Mouse (Mus musculus) thymus, postnatal 14 days (tissue): ENCODE data around the gene Styk1.

Experiments
- DNase-seq: peaks from one replicate; pipeline ENCODE4 v3.0.0; 2021

Styk1 gene

GRCm38 (mm10) chr6:131367101-131367500 lies 13.7 kb upstream of the Styk1 start:
- DNase-seq, result no peak

- no peak for DNase-seq
Measured at GRCm38 (mm10) chr6:131364353-131364752, 11.0 kb upstream of the Styk1 start.

- DNase-seq, result no peak
Measured at GRCm38 (mm10) chr6:131362987-131363765, 9.8 kb upstream of the Styk1 start.

GRCm38 (mm10) chr6:131360693-131361092 lies 7.3 kb upstream of the Styk1 start:
- DNase-seq, result no peak

GRCm38 (mm10) chr6:131359543-131359942 lies 6.1 kb upstream of the Styk1 start:
- no peak for DNase-seq

GRCm38 (mm10) chr6:131354913-131355312 lies 1.5 kb upstream of the Styk1 start:
- no peak for DNase-seq

GRCm38 (mm10) chr6:131347026-131347425 lies 6.4 kb downstream of the Styk1 start:
- no peak for DNase-seq

GRCm38 (mm10) chr6:131344346-131344745 lies 9.1 kb downstream of the Styk1 start:
- no peak for DNase-seq

GRCm38 (mm10) chr6:131340082-131340481 lies 13.3 kb downstream of the Styk1 start:
- no peak for DNase-seq

- no peak for DNase-seq
Measured at GRCm38 (mm10) chr6:131339309-131339708, 14.1 kb downstream of the Styk1 start.

- DNase-seq, result no peak
Measured at GRCm38 (mm10) chr6:131338787-131339186, 14.6 kb downstream of the Styk1 start.

- DNase-seq, result no peak
Measured at GRCm38 (mm10) chr6:131327076-131327475, 26.3 kb downstream of the Styk1 start.

- no peak for DNase-seq
Measured at GRCm38 (mm10) chr6:131321854-131322639, 31.4 kb downstream of the Styk1 start.

GRCm38 (mm10) chr6:131316155-131317101 lies 37.0 kb downstream of the Styk1 start:
- DNase-seq, result no peak

GRCm38 (mm10) chr6:131308031-131308430 lies 45.4 kb downstream of the Styk1 start:
- DNase-seq, result no peak

GRCm38 (mm10) chr6:131304776-131305175 lies 48.6 kb downstream of the Styk1 start:
- DNase-seq, result no peak

GRCm38 (mm10) chr6:131298531-131298930 lies 54.9 kb downstream of the Styk1 start:
- DNase-seq, result no peak

- no peak for DNase-seq
Measured at GRCm38 (mm10) chr6:131294435-131295112, 58.8 kb downstream of the Styk1 start.

GRCm38 (mm10) chr6:131293916-131294315 lies 59.5 kb downstream of the Styk1 start:
- DNase-seq, result no peak

- peak; percentile 90 for DNase-seq
Measured at GRCm38 (mm10) chr6:131292991-131293788, 60.2 kb downstream of the Styk1 start, which contains the start of gene Magohb. Gene Magohb (minus strand): TSS chr6:131293244.

GRCm38 (mm10) chr6:131292276-131292990 lies 61.0 kb downstream of the Styk1 start:
- DNase-seq, result no peak
